Comparison of ENCODE assay signal across 9 mouse cellular contexts in the genomic region with DNA sequence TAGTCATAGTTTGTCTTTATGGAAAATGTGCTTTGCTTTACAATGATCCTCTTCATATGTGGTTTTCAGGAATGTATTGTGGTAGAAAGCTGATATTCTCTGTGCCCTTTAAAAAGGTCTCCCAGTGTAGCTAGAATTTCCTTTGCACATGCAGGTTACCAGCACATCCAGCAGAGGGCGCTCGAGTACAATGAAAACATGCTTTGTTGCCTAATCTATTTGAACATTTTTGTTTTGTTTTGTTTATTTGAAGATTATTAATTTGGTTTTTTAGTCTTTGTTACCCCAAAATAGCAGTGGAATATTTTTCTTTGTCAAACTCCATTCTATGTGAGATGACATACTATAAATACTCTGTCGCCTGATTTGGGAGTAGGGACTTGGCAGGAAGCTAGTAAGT. TPM values are rescaled to one million over a fixed set of nuclear protein-coding genes. Genes with fewer than 3 reads are reported as not detected.
DNase-seq lines count a peak whose midpoint lies in the region; ATAC-seq and TF ChIP-seq lines count a peak whose summit lies in the region.
"Had no signal": no experiment of that assay in that cellular context is flagged by ENCODE, and none has a peak within 500 bp of the region (broad histone marks: within the 10 kb centered on the region; RNA-seq: fewer than 3 reads in every experiment).

No protein-coding gene starts in this region.

- H3K9me3 ChIP-seq in heart, embryonic 11.5 days (replicated peaks; ENCODE audit: control insufficient read depth, low read length), result no peaks in the 10 kb centered on the region
- H3K9me3 ChIP-seq in ES-Bruce4 (replicated peaks; ENCODE audit: control insufficient read depth, insufficient read depth, low read length, poor library complexity, severe bottlenecking), result no peaks in the 10 kb centered on the region

- no peaks in the 10 kb centered on the region for H3K27me3 ChIP-seq in heart, adult 2 months (ENCODE audit: control insufficient read depth, insufficient read depth, low read length)
- H3K27me3 ChIP-seq in heart, embryonic 11.5 days (ENCODE audit: control insufficient read depth, insufficient read depth, low read length), result no peaks in the 10 kb centered on the region
- no peaks in the 10 kb centered on the region for H3K27me3 ChIP-seq in ES-Bruce4 (ENCODE audit: control insufficient read depth, insufficient read depth, low read length, poor library complexity, severe bottlenecking)
- no peaks in the 10 kb centered on the region for H3K27me3 ChIP-seq in thymus, adult 2 months (ENCODE audit: control insufficient read depth, insufficient read depth, low read length)
- H3K27me3 ChIP-seq: embryonic facial prominence, embryonic 13.5 days had no signal

- H3K4me3 ChIP-seq in heart, adult 2 months, result no peak overlapping the region
- no peak overlapping the region for H3K4me3 ChIP-seq in heart, embryonic 11.5 days (ENCODE audit: low read depth, low read length)
- H3K4me3 ChIP-seq in ES-Bruce4 (ENCODE audit: low read depth, low read length), result no peak overlapping the region
- H3K4me3 ChIP-seq in thymus, adult 2 months (ENCODE audit: control insufficient read depth, insufficient read depth, low read length), result no peak overlapping the region
- H3K4me3 ChIP-seq: embryonic facial prominence, embryonic 13.5 days had no signal

- H3K79me2 ChIP-seq in heart, adult 2 months (replicated peaks; ENCODE audit: control insufficient read depth, insufficient read depth, low read length), result no peaks in the 10 kb centered on the region

- TF ChIP-seq CTCF in heart, adult 2 months (IDR thresholded peaks at IDR 0.05), result peak; percentile 100
- peak; percentile 8 for TF ChIP-seq CTCF in ES-Bruce4 (IDR thresholded peaks at IDR 0.05; ENCODE audit: low read depth, low read length)
- no peak for TF ChIP-seq CTCF in thymus, adult 2 months (IDR thresholded peaks at IDR 0.05; ENCODE audit: borderline replicate concordance, control insufficient read depth, extremely low read depth, insufficient read depth, low read length, poor library complexity)

- H3K36me3 ChIP-seq in heart, adult 2 months (ENCODE audit: control insufficient read depth, insufficient read depth, low read length), result no peaks in the 10 kb centered on the region
- no peaks in the 10 kb centered on the region for H3K36me3 ChIP-seq in heart, embryonic 11.5 days (ENCODE audit: control insufficient read depth, insufficient read depth, low read length)
- no peaks in the 10 kb centered on the region for H3K36me3 ChIP-seq in ES-Bruce4 (ENCODE audit: control insufficient read depth, insufficient read depth, low read length, poor library complexity, severe bottlenecking)
- H3K36me3 ChIP-seq in thymus, adult 2 months (ENCODE audit: control insufficient read depth, insufficient read depth, low read length), result no peaks in the 10 kb centered on the region

- H3K4me1 ChIP-seq in heart, adult 2 months (ENCODE audit: control insufficient read depth, insufficient read depth, low read length), result no peaks in the 10 kb centered on the region
- H3K4me1 ChIP-seq in heart, embryonic 11.5 days (ENCODE audit: control insufficient read depth, insufficient read depth, low read length), result no peaks in the 10 kb centered on the region
- no peaks in the 10 kb centered on the region for H3K4me1 ChIP-seq in ES-Bruce4 (ENCODE audit: control insufficient read depth, insufficient read depth, low read length)
- H3K4me1 ChIP-seq in thymus, adult 2 months (replicated peaks; ENCODE audit: control insufficient read depth, insufficient read depth, low read length), result no peaks in the 10 kb centered on the region

- ATAC-seq in heart, embryonic 11.5 days (replicated peaks; ENCODE audit: insufficient number of reproducible peaks, low FRiP score, low TSS enrichment), result no peak
- ATAC-seq in megakaryocyte-erythroid progenitor cell, adult 5-6 weeks (replicated peaks; ENCODE audit: low FRiP score, low TSS enrichment, poor library complexity, severe bottlenecking), result peak; percentile 81

- TF ChIP-seq EP300 in heart, adult 2 months (IDR thresholded peaks at IDR 0.05; ENCODE audit: insufficient read depth, low read depth, low read length), result no peak
- TF ChIP-seq EP300 in ES-Bruce4 (IDR thresholded peaks at IDR 0.05; ENCODE audit: insufficient read depth, low read depth, low read length), result no peak

- 30% methylated on average over 3 of the region's 3 CpGs for WGBS in heart, adult 2 months
- WGBS in heart, embryonic 11.5 days (ENCODE audit: insufficient replicate concordance), result 32% methylated on average over 3 of the region's 3 CpGs
- 33% methylated on average over 3 of the region's 3 CpGs for WGBS in thymus, adult 2 months

- no peak overlapping the region for H3K27ac ChIP-seq in heart, adult 2 months
- H3K27ac ChIP-seq in heart, embryonic 11.5 days (ENCODE audit: low read depth, low read length), result no peak overlapping the region
- no peak overlapping the region for H3K27ac ChIP-seq in ES-Bruce4 (ENCODE audit: insufficient read depth, low read length)
- no peak overlapping the region for H3K27ac ChIP-seq in thymus, adult 2 months (ENCODE audit: control insufficient read depth, insufficient read depth, low read length)
- H3K27ac ChIP-seq: embryonic facial prominence, embryonic 13.5 days had no signal

- peak; percentile 29 to 77 for DNase-seq in heart, adult 2 months
- DNase-seq in c-Kit-positive CD71-positive TER-119-negative erythroid progenitor cells, embryonic 14.5 days (ENCODE audit: low read depth), result peak; percentile 49
- peak; percentile 71 to 79 for DNase-seq in frontal cortex, postnatal 36 days (ENCODE audit: low spot score in 2 of 2)
- DNase-seq in layer of hippocampus, postnatal 10 days (ENCODE audit: low spot score in 2 of 2), result peak; percentile 86 to 90
- peak; percentile 63 for DNase-seq in thymus, adult 2 months

- intact Hi-C loops in heart, adult 2 months (cut with DNase I), result loop anchor here (1.0 to 5.0 kb wide), 4 partner anchors 472 to 742 kb away; partner anchors contain the start of gene Axin2

- no peak overlapping the region for H3K9ac ChIP-seq in heart, adult 2 months (ENCODE audit: low read depth, low read length)
- H3K9ac ChIP-seq in heart, embryonic 11.5 days (ENCODE audit: low read depth, low read length), result no peak overlapping the region
- no peak overlapping the region for H3K9ac ChIP-seq in ES-Bruce4 (ENCODE audit: low read depth, poor library complexity, severe bottlenecking)
- H3K9ac ChIP-seq: embryonic facial prominence, embryonic 13.5 days had no signal

- TF ChIP-seq POLR2A in heart, adult 2 months (IDR thresholded peaks at IDR 0.05; ENCODE audit: insufficient read depth, low read depth, low read length), result no peak
- no peak for TF ChIP-seq POLR2A in ES-Bruce4 (IDR thresholded peaks at IDR 0.05; ENCODE audit: insufficient read depth, low read length)
- no peak for TF ChIP-seq POLR2A in thymus, adult 2 months (IDR thresholded peaks at IDR 0.05; ENCODE audit: control insufficient read depth, extremely low read depth, insufficient read depth, low read length, poor library complexity)

- H3K4me2 ChIP-seq in heart, embryonic 11.5 days, result no peak overlapping the region
- H3K4me2 ChIP-seq: embryonic facial prominence, embryonic 13.5 days had no signal

RNA-seq across cellular contexts. Expression of gene Cep112, which starts 24.8 kb away (rescaled TPM):
- total RNA-seq in heart, adult 2 months (2021), result 10 to 100 TPM; 10.6 to 14.4 TPM
- 1.1 and 3.9 TPM in 2 replicates for polyA plus RNA-seq in heart, adult 2 months (2012; rRNA removed)
- 9.8 and 11.8 TPM in 2 replicates for polyA plus RNA-seq in heart, embryonic 11.5 days (2014; fragmentation: Nextera tagmentation; extraction: Ambion mirVana)
- polyA plus RNA-seq in ES-Bruce4 (2011; ENCODE audit: insufficient read depth, insufficient read length, low read depth, missing spikeins), result 15.5 and 17.0 TPM in 2 replicates
- 10 to 100 TPM; 16.1 to 19.6 TPM for total RNA-seq in layer of hippocampus, postnatal 10 days (2021)
- total RNA-seq in megakaryocyte-erythroid progenitor cell, adult 5-6 weeks (2014; fragmentation: Nextera tagmentation), result 0.11 TPM in 1 of 2 replicates, not detected in the other
- 0.69 TPM in 1 of 2 replicates, not detected in the other for total RNA-seq in megakaryocyte-erythroid progenitor cell, adult 5-6 weeks (2017)
- 0.07 and 0.14 TPM in 2 replicates for polyA plus RNA-seq in thymus, adult 2 months (2012; rRNA removed)
